Mouse (Mus musculus): ENCODE results near the gene Il1rap. TPM values are rescaled to one million over a fixed set of nuclear protein-coding genes. Genes with fewer than 3 reads are reported as not detected.

The Il1rap gene
- polyA plus RNA-seq, 1 experiment from 2014 or later = 1.9 TPM

GRCm38 (mm10) chr16:26691294-26691693 is 109.8 kb downstream of the Il1rap start:
- WGBS (ENCODE audit: insufficient replicate concordance) = 17% methylated on average over 11 of the region's 11 CpGs
- Histone ChIP-seq H3K9me3 (replicated peaks) (no peaks in the 10 kb centered on the region), H3K27ac (replicated peaks) (no peak overlapping the region), H3K4me2 (no peak overlapping the region), H3K36me3 (replicated peaks) (no peaks in the 10 kb centered on the region), H3K9ac (no peak overlapping the region), H3K4me3 (replicated peaks) (no peak overlapping the region), H3K4me1 (replicated peaks) (no peaks in the 10 kb centered on the region), H3K27me3 (no peaks in the 10 kb centered on the region)
- no peak for ATAC-seq (ENCODE audit: insufficient read depth)

GRCm38 (mm10) chr16:26698076-26698475 is 116.6 kb downstream of the Il1rap start:
- Histone ChIP-seq H3K27ac (replicated peaks) (no peak overlapping the region), H3K4me3 (replicated peaks) (no peak overlapping the region), H3K27me3 (no peaks in the 10 kb centered on the region), H3K9ac (no peak overlapping the region), H3K36me3 (replicated peaks) (no peaks in the 10 kb centered on the region), H3K9me3 (replicated peaks) (no peaks in the 10 kb centered on the region), H3K4me2 (no peak overlapping the region), H3K4me1 (replicated peaks) (no peaks in the 10 kb centered on the region)
- no peak for ATAC-seq (ENCODE audit: insufficient read depth)
- WGBS (ENCODE audit: insufficient replicate concordance) = 62% methylated on average over 4 of the region's 4 CpGs

GRCm38 (mm10) chr16:26700440-26701103 is 119.1 kb downstream of the Il1rap start:
- Histone ChIP-seq H3K27ac (replicated peaks) (no peak overlapping the region), H3K4me3 (replicated peaks) (no peak overlapping the region), H3K9me3 (replicated peaks) (no peaks in the 10 kb centered on the region), H3K36me3 (replicated peaks) (no peaks in the 10 kb centered on the region), H3K4me1 (replicated peaks) (no peaks in the 10 kb centered on the region), H3K27me3 (no peaks in the 10 kb centered on the region), H3K4me2 (no peak overlapping the region), H3K9ac (no peak overlapping the region)
- no peak for ATAC-seq (ENCODE audit: insufficient read depth)
- 63% methylated on average over 8 of the region's 8 CpGs for WGBS (ENCODE audit: insufficient replicate concordance)

- Histone ChIP-seq H3K27ac (replicated peaks) (no peak overlapping the region), H3K4me2 (no peak overlapping the region), H3K9ac (no peak overlapping the region), H3K9me3 (replicated peaks) (no peaks in the 10 kb centered on the region), H3K4me1 (replicated peaks) (no peaks in the 10 kb centered on the region), H3K36me3 (replicated peaks) (no peaks in the 10 kb centered on the region), H3K27me3 (no peaks in the 10 kb centered on the region), H3K4me3 (replicated peaks) (no peak overlapping the region)
- peak; percentile 68 for ATAC-seq (ENCODE audit: insufficient read depth)
- 53% methylated on average over 6 of the region's 6 CpGs for WGBS (ENCODE audit: insufficient replicate concordance)
These were observed 124.3 kb downstream of the Il1rap start for GRCm38 (mm10) chr16:26705658-26706371.

GRCm38 (mm10) chr16:26706503-26706902 is 125.0 kb downstream of the Il1rap start:
- Histone ChIP-seq H3K4me1 (replicated peaks) (no peaks in the 10 kb centered on the region), H3K4me3 (replicated peaks) (no peak overlapping the region), H3K36me3 (replicated peaks) (no peaks in the 10 kb centered on the region), H3K9me3 (replicated peaks) (no peaks in the 10 kb centered on the region), H3K27ac (replicated peaks) (no peak overlapping the region), H3K27me3 (no peaks in the 10 kb centered on the region), H3K4me2 (no peak overlapping the region), H3K9ac (no peak overlapping the region)
- WGBS (ENCODE audit: insufficient replicate concordance) = 27% methylated on average over 2 of the region's 2 CpGs
- no peak for ATAC-seq (ENCODE audit: insufficient read depth)

- Histone ChIP-seq H3K4me2 (no peak overlapping the region), H3K9ac (no peak overlapping the region), H3K36me3 (replicated peaks) (no peaks in the 10 kb centered on the region), H3K27ac (replicated peaks) (no peak overlapping the region), H3K4me1 (replicated peaks) (no peaks in the 10 kb centered on the region), H3K4me3 (replicated peaks) (no peak overlapping the region), H3K27me3 (no peaks in the 10 kb centered on the region), H3K9me3 (replicated peaks) (no peaks in the 10 kb centered on the region)
- no peak for ATAC-seq (ENCODE audit: insufficient read depth)
- WGBS (ENCODE audit: insufficient replicate concordance) = 80% methylated on average over 3 of the region's 3 CpGs
These were observed 129.4 kb downstream of the Il1rap start for GRCm38 (mm10) chr16:26710922-26711321.

- H3K27ac ChIP-seq (replicated peaks) = no peak overlapping the region
- no peak overlapping the region for H3K4me2 ChIP-seq
- no peaks in the 10 kb centered on the region for H3K27me3 ChIP-seq
- no peak overlapping the region for H3K4me3 ChIP-seq (replicated peaks)
- no peaks in the 10 kb centered on the region for H3K36me3 ChIP-seq (replicated peaks)
- no peak overlapping the region for H3K9ac ChIP-seq
- H3K4me1 ChIP-seq (replicated peaks) = no peaks in the 10 kb centered on the region
- ATAC-seq (ENCODE audit: insufficient read depth) = no peak
- H3K9me3 ChIP-seq (replicated peaks) = no peaks in the 10 kb centered on the region
- 59% methylated on average over 5 of the region's 5 CpGs for WGBS (ENCODE audit: insufficient replicate concordance)
These were observed 132.2 kb downstream of the Il1rap start for GRCm38 (mm10) chr16:26713538-26714316.

GRCm38 (mm10) chr16:26722464-26722863 is 141.0 kb downstream of the Il1rap start:
- Histone ChIP-seq H3K9ac (no peak overlapping the region), H3K4me1 (replicated peaks) (no peaks in the 10 kb centered on the region), H3K9me3 (replicated peaks) (no peaks in the 10 kb centered on the region), H3K4me3 (replicated peaks) (no peak overlapping the region), H3K4me2 (no peak overlapping the region), H3K27ac (replicated peaks) (no peak overlapping the region), H3K27me3 (no peaks in the 10 kb centered on the region), H3K36me3 (replicated peaks) (no peaks in the 10 kb centered on the region)
- ATAC-seq (ENCODE audit: insufficient read depth) = no peak
- 76% methylated on average over 11 of the region's 11 CpGs for WGBS (ENCODE audit: insufficient replicate concordance)

- H3K4me3 ChIP-seq (replicated peaks) = no peak overlapping the region
- H3K9me3 ChIP-seq (replicated peaks) = no peaks in the 10 kb centered on the region
- H3K27me3 ChIP-seq = no peaks in the 10 kb centered on the region
- WGBS (ENCODE audit: insufficient replicate concordance) = 59% methylated on average over 5 of the region's 5 CpGs
- no peaks in the 10 kb centered on the region for H3K36me3 ChIP-seq (replicated peaks)
- H3K9ac ChIP-seq = no peak overlapping the region
- ATAC-seq (ENCODE audit: insufficient read depth) = no peak
- no peak overlapping the region for H3K4me2 ChIP-seq
- H3K4me1 ChIP-seq (replicated peaks) = no peaks in the 10 kb centered on the region
- H3K27ac ChIP-seq (replicated peaks) = no peak overlapping the region
These were observed 142.6 kb downstream of the Il1rap start for GRCm38 (mm10) chr16:26723952-26724747.

GRCm38 (mm10) chr16:26728139-26728538 is 146.6 kb downstream of the Il1rap start:
- H3K9me3 ChIP-seq (replicated peaks) = no peaks in the 10 kb centered on the region
- no peak overlapping the region for H3K27ac ChIP-seq (replicated peaks)
- no peak overlapping the region for H3K4me2 ChIP-seq
- no peaks in the 10 kb centered on the region for H3K36me3 ChIP-seq (replicated peaks)
- ATAC-seq (ENCODE audit: insufficient read depth) = no peak
- no peaks in the 10 kb centered on the region for H3K27me3 ChIP-seq
- no peak overlapping the region for H3K9ac ChIP-seq
- no peaks in the 10 kb centered on the region for H3K4me1 ChIP-seq (replicated peaks)
- no peak overlapping the region for H3K4me3 ChIP-seq (replicated peaks)
- WGBS (ENCODE audit: insufficient replicate concordance) = 34% methylated on average over 3 of the region's 3 CpGs

GRCm38 (mm10) chr16:26730941-26731340 is 149.4 kb downstream of the Il1rap start:
- H3K9me3 ChIP-seq (replicated peaks) = no peaks in the 10 kb centered on the region
- H3K36me3 ChIP-seq (replicated peaks) = no peaks in the 10 kb centered on the region
- no peak overlapping the region for H3K27ac ChIP-seq (replicated peaks)
- H3K4me3 ChIP-seq (replicated peaks) = no peak overlapping the region
- no peak overlapping the region for H3K4me2 ChIP-seq
- H3K4me1 ChIP-seq (replicated peaks) = no peaks in the 10 kb centered on the region
- WGBS (ENCODE audit: insufficient replicate concordance) = 59% methylated on average over 1 of the region's 1 CpGs
- H3K27me3 ChIP-seq = no peaks in the 10 kb centered on the region
- no peak for ATAC-seq (ENCODE audit: insufficient read depth)
- no peak overlapping the region for H3K9ac ChIP-seq
